Mouse (Mus musculus): ENCODE measurements around the gene Elfn1. TPM values are rescaled to one million over a fixed set of nuclear protein-coding genes. Genes with fewer than 3 reads are reported as not detected.

Gene Elfn1
- total and polyA plus RNA-seq, 2 experiments from 2014 or later, result 3.4 to 28.9 TPM

DNA sequence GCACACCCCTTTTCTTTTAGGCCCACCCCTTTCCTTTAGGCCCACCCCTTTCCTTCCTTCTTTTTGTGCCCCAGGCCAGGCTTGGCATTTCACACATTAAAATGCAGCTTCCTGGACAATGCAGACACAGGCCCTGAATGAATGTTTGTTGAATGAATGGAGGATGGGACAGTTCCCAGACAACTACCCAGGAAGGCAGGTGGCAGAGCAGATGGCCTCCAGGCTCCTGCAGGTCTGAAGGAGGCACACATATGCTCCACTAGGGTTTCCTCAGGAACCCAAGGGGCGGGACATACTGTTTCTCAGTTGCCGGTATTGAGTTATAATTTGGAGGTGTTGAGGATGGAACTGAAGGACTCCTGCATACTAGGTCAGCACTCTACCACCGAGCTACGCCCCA is 40.8 kb downstream of the Elfn1 start:
- 78% methylated on average over 4 of the region's 4 CpGs for WGBS
- ATAC-seq (no peak), DNase-seq (no peak)
- H3K9ac ChIP-seq, result no peak overlapping the region
- TF ChIP-seq CTCF (IDR thresholded peaks at IDR 0.05; ENCODE audit: low read depth), result no peak
- no peaks in the 10 kb centered on the region for H3K36me3 ChIP-seq (ENCODE audit: insufficient read depth)
- H3K27ac ChIP-seq (ENCODE audit: low read depth, low read length), result no peak overlapping the region
- no peak overlapping the region for H3K4me3 ChIP-seq (ENCODE audit: low read depth, low read length)
- H3K4me1 ChIP-seq (ENCODE audit: insufficient read depth), result no peaks in the 10 kb centered on the region
- no peaks in the 10 kb centered on the region for H3K9me3 ChIP-seq (ENCODE audit: low read length)
- no peak overlapping the region for H3K4me2 ChIP-seq (ENCODE audit: low read depth)
- no peaks in the 10 kb centered on the region for H3K27me3 ChIP-seq (ENCODE audit: insufficient read depth, low read length)

DNA sequence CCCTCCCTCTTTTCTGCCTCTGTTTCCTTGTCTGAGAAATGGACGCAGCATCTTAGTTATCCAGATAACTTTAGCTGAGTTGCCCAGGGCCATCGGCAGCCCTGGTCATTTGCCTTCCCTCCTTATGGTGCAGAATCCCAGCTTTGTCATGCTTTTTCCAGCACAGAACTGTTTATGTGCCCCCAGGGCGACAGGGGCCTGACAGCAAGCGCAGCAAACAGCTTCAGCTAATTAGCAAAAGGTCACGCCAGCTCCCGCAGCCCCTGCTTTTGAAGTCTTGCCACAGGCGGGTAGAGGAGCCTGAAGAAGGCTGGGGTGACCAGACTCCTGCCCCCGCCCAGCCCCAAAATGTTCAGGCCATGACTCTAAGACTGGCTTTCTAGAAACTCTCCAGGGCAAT is 41.6 kb downstream of the Elfn1 start:
- no peaks in the 10 kb centered on the region for H3K27me3 ChIP-seq (ENCODE audit: insufficient read depth, low read length)
- no peak overlapping the region for H3K27ac ChIP-seq (ENCODE audit: low read depth, low read length)
- ATAC-seq (no peak), DNase-seq (no peak)
- no peaks in the 10 kb centered on the region for H3K36me3 ChIP-seq (ENCODE audit: insufficient read depth)
- no peak overlapping the region for H3K4me3 ChIP-seq (ENCODE audit: low read depth, low read length)
- TF ChIP-seq CTCF (IDR thresholded peaks at IDR 0.05; ENCODE audit: low read depth), result no peak
- WGBS, result 46% methylated on average over 8 of the region's 8 CpGs
- no peak overlapping the region for H3K9ac ChIP-seq
- no peaks in the 10 kb centered on the region for H3K4me1 ChIP-seq (ENCODE audit: insufficient read depth)
- H3K9me3 ChIP-seq (ENCODE audit: low read length), result no peaks in the 10 kb centered on the region
- no peak overlapping the region for H3K4me2 ChIP-seq (ENCODE audit: low read depth)

- Histone ChIP-seq H3K4me2 (ENCODE audit: low read depth) (no peak overlapping the region), H3K36me3 (ENCODE audit: insufficient read depth) (no peaks in the 10 kb centered on the region), H3K4me1 (ENCODE audit: insufficient read depth) (no peaks in the 10 kb centered on the region), H3K4me3 (ENCODE audit: low read depth, low read length) (no peak overlapping the region), H3K27ac (ENCODE audit: low read depth, low read length) (no peak overlapping the region), H3K9ac (no peak overlapping the region), H3K9me3 (ENCODE audit: low read length) (no peaks in the 10 kb centered on the region), H3K27me3 (ENCODE audit: insufficient read depth, low read length) (no peaks in the 10 kb centered on the region)
- no peak for TF ChIP-seq CTCF (IDR thresholded peaks at IDR 0.05; ENCODE audit: low read depth)
- WGBS, result 61% methylated on average over 11 of the region's 11 CpGs
- ATAC-seq (no peak), DNase-seq (no peak)
Measured at GRCm38 (mm10) chr5:139949975-139950578, 42.3 kb downstream of the Elfn1 start.

- peak; percentile 46 for DNase-seq
- no peak for TF ChIP-seq CTCF (IDR thresholded peaks at IDR 0.05; ENCODE audit: low read depth)
- H3K4me2 ChIP-seq (ENCODE audit: low read depth), result no peak overlapping the region
- 28% methylated on average over 10 of the region's 10 CpGs for WGBS
- no peaks in the 10 kb centered on the region for H3K36me3 ChIP-seq (ENCODE audit: insufficient read depth)
- H3K4me1 ChIP-seq (ENCODE audit: insufficient read depth), result no peaks in the 10 kb centered on the region
- peak; percentile 66 for ATAC-seq
- no peak overlapping the region for H3K4me3 ChIP-seq (ENCODE audit: low read depth, low read length)
- no peaks in the 10 kb centered on the region for H3K9me3 ChIP-seq (ENCODE audit: low read length)
- no peak overlapping the region for H3K27ac ChIP-seq (ENCODE audit: low read depth, low read length)
- no peaks in the 10 kb centered on the region for H3K27me3 ChIP-seq (ENCODE audit: insufficient read depth, low read length)
- H3K9ac ChIP-seq, result no peak overlapping the region
Measured at GRCm38 (mm10) chr5:139956859-139957258, 49.1 kb downstream of the Elfn1 start.

- H3K4me1 ChIP-seq (ENCODE audit: insufficient read depth), result no peaks in the 10 kb centered on the region
- H3K36me3 ChIP-seq (ENCODE audit: insufficient read depth), result no peaks in the 10 kb centered on the region
- no peak for TF ChIP-seq CTCF (IDR thresholded peaks at IDR 0.05; ENCODE audit: low read depth)
- H3K27ac ChIP-seq (ENCODE audit: low read depth, low read length), result no peak overlapping the region
- H3K9ac ChIP-seq, result no peak overlapping the region
- H3K4me2 ChIP-seq (ENCODE audit: low read depth), result no peak overlapping the region
- DNase-seq (no peak), ATAC-seq (no peak)
- no peak overlapping the region for H3K4me3 ChIP-seq (ENCODE audit: low read depth, low read length)
- whole genome bisulfite sequencing, result 91% methylated on average over 4 of the region's 4 CpGs
- no peaks in the 10 kb centered on the region for H3K27me3 ChIP-seq (ENCODE audit: insufficient read depth, low read length)
- no peaks in the 10 kb centered on the region for H3K9me3 ChIP-seq (ENCODE audit: low read length)
Measured at GRCm38 (mm10) chr5:139959741-139960140, 52.0 kb downstream of the Elfn1 start.

- WGBS, result 44% methylated on average over 5 of the region's 5 CpGs
- H3K27ac ChIP-seq (ENCODE audit: low read depth, low read length), result no peak overlapping the region
Measured at GRCm38 (mm10) chr5:139964391-139964790, 56.6 kb downstream of the Elfn1 start.

GRCm38 (mm10) chr5:139965596-139965995 is 57.9 kb downstream of the Elfn1 start:
- H3K27ac ChIP-seq (ENCODE audit: low read depth, low read length), result no peak overlapping the region
- DNase-seq, result no peak
- TF ChIP-seq CTCF (IDR thresholded peaks at IDR 0.05; ENCODE audit: low read depth), result no peak
- no peak for ATAC-seq
- H3K9ac ChIP-seq, result no peak overlapping the region
- 83% methylated on average over 14 of the region's 14 CpGs for WGBS
- H3K27me3 ChIP-seq (ENCODE audit: insufficient read depth, low read length), result no peaks in the 10 kb centered on the region
- H3K9me3 ChIP-seq (ENCODE audit: low read length), result no peaks in the 10 kb centered on the region
- H3K36me3 ChIP-seq (ENCODE audit: insufficient read depth), result no peaks in the 10 kb centered on the region
- no peak overlapping the region for H3K4me2 ChIP-seq (ENCODE audit: low read depth)
- no peaks in the 10 kb centered on the region for H3K4me1 ChIP-seq (ENCODE audit: insufficient read depth)
- H3K4me3 ChIP-seq (ENCODE audit: low read depth, low read length), result no peak overlapping the region

More at GRCm38 (mm10) chr5:139964391-139964790, 56.6 kb downstream of the Elfn1 start:
- ATAC-seq, result no peak
- Histone ChIP-seq H3K4me3 (ENCODE audit: low read depth, low read length) (no peak overlapping the region), H3K4me1 (ENCODE audit: insufficient read depth) (no peaks in the 10 kb centered on the region), H3K9me3 (ENCODE audit: low read length) (no peaks in the 10 kb centered on the region), H3K9ac (no peak overlapping the region), H3K4me2 (ENCODE audit: low read depth) (no peak overlapping the region), H3K27me3 (ENCODE audit: insufficient read depth, low read length) (no peaks in the 10 kb centered on the region), H3K36me3 (ENCODE audit: insufficient read depth) (no peaks in the 10 kb centered on the region)
- DNase-seq, result no peak
- no peak for TF ChIP-seq CTCF (IDR thresholded peaks at IDR 0.05; ENCODE audit: low read depth)

All from forebrain, postnatal 0 days (tissue).